Mouse (Mus musculus): ENCODE measurements at regions not wholly inside any gene's neighbourhood (a gene's known extent, or its start where the extent isn't known, plus 50 kb on each side); places are given as distances from the start of the nearest gene placed in this dataset.

DNA sequence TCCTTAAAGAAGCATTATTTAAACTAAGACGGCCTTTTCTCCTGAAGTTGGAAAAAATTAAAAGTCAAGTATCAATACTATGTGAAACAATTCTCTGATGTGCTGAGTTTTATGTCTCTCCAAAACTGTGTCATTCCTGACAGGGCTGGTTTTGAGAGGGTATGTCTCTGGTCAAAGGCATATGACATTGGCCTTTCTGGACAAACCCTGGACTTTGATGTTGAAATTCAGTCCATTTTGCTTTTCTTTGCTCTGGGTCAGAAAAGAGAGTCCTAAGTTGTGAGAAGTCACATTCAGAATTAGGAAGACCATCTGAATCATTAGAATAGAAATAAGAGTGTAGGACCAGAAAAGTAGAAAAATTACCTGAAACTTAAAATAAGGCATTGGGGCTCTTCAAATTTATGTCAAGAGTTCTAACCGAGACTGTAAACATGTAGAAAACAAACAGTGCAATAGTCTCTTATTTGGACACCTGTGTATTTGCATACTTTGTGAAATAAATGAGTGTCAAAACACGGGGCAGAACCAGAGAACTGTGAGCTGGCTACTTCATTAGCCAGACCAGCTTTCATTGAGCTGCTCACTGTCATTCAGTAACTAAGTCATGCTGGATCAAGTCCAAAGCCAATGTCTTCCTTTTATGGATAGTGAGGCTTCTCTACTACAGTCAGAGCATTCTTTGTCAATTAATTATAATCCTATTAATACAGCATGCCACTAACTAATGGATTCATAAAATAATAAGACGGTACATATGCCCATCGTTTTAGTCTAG is 209.3 kb upstream of the Adamts9 start:
- Histone ChIP-seq H3K79me2 (replicated peaks; ENCODE audit: control insufficient read depth, extremely low read depth, insufficient read depth, poor library complexity, severe bottlenecking) (no peaks in the 10 kb centered on the region), H3K4me3 (replicated peaks in 1 of 3; ENCODE audit: low read depth in 2 of 3, low read length in 2 of 3, poor library complexity in 1 of 3) (no peak overlapping the region), H3K27ac (ENCODE audit: insufficient read depth, low read depth) (no peak overlapping the region), H3K27me3 (replicated peaks) (no peaks in the 10 kb centered on the region), H3K4me2 (ENCODE audit: insufficient read depth, low read depth, poor library complexity, severe bottlenecking) (no peak overlapping the region), H3K9me3 (replicated peaks; ENCODE audit: low read length) (peaks cover 49% of the 10 kb centered on the region), H3K9ac (ENCODE audit: insufficient read depth, low read depth) (no peak overlapping the region), H3K36me3 (replicated peaks in 1 of 2; ENCODE audit: control insufficient read depth in 1 of 2, insufficient read depth in 1 of 2, low read length in 1 of 2) (no peaks in the 10 kb centered on the region), H3K4me1 (ENCODE audit: control insufficient read depth in 1 of 2, insufficient read depth in 2 of 2) (no peaks in the 10 kb centered on the region)
- TF ChIP-seq NELFE (IDR thresholded peaks at IDR 0.05; ENCODE audit: low read depth, low read length) (no peak), BHLHE40 (IDR thresholded peaks at IDR 0.05; ENCODE audit: low read depth, low read length) (no peak), SMC3 (IDR thresholded peaks at IDR 0.05; ENCODE audit: low read depth, low read length) (no peak), NRF1 (IDR thresholded peaks at IDR 0.05; ENCODE audit: low read depth, low read length) (no peak), TBP (conservative IDR thresholded peaks at IDR 0.05; ENCODE audit: low read depth, low read length) (no peak), HCFC1 (IDR thresholded peaks at IDR 0.05; ENCODE audit: low read depth, low read length) (no peak), MAFK (IDR thresholded peaks at IDR 0.05; ENCODE audit: insufficient replicate concordance, low read length) (no peak), CHD1 (IDR thresholded peaks at IDR 0.05; ENCODE audit: low read depth, low read length) (no peak), POLR2A (IDR thresholded peaks at IDR 0.05; ENCODE audit: low read depth, low read length) (no peak), E2F4 (IDR thresholded peaks at IDR 0.05; ENCODE audit: insufficient replicate concordance, low read depth, low read length) (no peak), CHD2 (IDR thresholded peaks at IDR 0.05; ENCODE audit: low read length) (no peak), USF1 (IDR thresholded peaks at IDR 0.05; ENCODE audit: low read depth, low read length) (no peak)
- dilution Hi-C loops (cut with MboI; ENCODE audit: extremely low pct_ligation_motif_present, extremely low pct_unique_long_range_greater_than_20kb, low sequenced_read_pairs) (no loop called here), in situ Hi-C loops (cut with MboI; ENCODE audit: low pct_ligation_motif_present, low pct_unique_long_range_greater_than_20kb, low sequenced_read_pairs) (no loop called here)
- DNase-seq (ENCODE audit: extremely low read depth), result no peak

DNA sequence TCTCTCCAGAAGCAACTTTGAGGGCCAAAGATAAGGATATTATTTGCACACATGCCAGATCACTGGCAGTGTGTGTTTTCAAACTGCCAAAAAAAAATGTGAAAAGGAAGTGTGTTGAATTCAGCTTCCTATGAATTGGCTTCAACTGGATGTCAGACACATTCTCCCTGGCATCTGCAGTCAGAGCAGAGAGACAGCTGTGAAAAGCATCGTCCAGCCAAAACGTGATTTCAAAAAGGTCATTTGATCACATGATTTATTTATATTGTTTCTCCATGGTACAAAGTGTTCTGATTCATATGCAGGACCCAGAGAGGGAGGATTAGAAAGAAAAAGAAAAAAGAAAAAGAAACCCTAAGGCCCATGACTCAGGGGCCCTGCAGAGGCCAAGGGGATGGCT is 207.2 kb upstream of the Adamts9 start:
- Histone ChIP-seq H3K4me1 (ENCODE audit: control insufficient read depth in 1 of 2, insufficient read depth in 2 of 2) (no peaks in the 10 kb centered on the region), H3K27ac (ENCODE audit: insufficient read depth, low read depth) (no peak overlapping the region), H3K4me2 (ENCODE audit: insufficient read depth, low read depth, poor library complexity, severe bottlenecking) (no peak overlapping the region), H3K4me3 (replicated peaks in 1 of 3; ENCODE audit: low read depth in 2 of 3, low read length in 2 of 3, poor library complexity in 1 of 3) (no peak overlapping the region), H3K9ac (ENCODE audit: insufficient read depth, low read depth) (no peak overlapping the region), H3K36me3 (replicated peaks in 1 of 2; ENCODE audit: control insufficient read depth in 1 of 2, insufficient read depth in 1 of 2, low read length in 1 of 2) (no peaks in the 10 kb centered on the region), H3K79me2 (replicated peaks; ENCODE audit: control insufficient read depth, extremely low read depth, insufficient read depth, poor library complexity, severe bottlenecking) (no peaks in the 10 kb centered on the region), H3K27me3 (replicated peaks) (no peaks in the 10 kb centered on the region), H3K9me3 (replicated peaks; ENCODE audit: low read length) (peaks cover 57% of the 10 kb centered on the region)
- dilution Hi-C loops (cut with MboI; ENCODE audit: extremely low pct_ligation_motif_present, extremely low pct_unique_long_range_greater_than_20kb, low sequenced_read_pairs) (no loop called here), in situ Hi-C loops (cut with MboI; ENCODE audit: low pct_ligation_motif_present, low pct_unique_long_range_greater_than_20kb, low sequenced_read_pairs) (no loop called here)
- TF ChIP-seq IRF4 (IDR thresholded peaks at IDR 0.05; ENCODE audit: low read depth, low read length) (no peak), ELF1 (IDR thresholded peaks at IDR 0.05; ENCODE audit: low read depth, low read length) (no peak), POLR2A (IDR thresholded peaks at IDR 0.05; ENCODE audit: low read depth, low read length) (no peak), ETS1 (conservative IDR thresholded peaks at IDR 0.05; ENCODE audit: low read depth, low read length) (no peak), ZNF384 (IDR thresholded peaks at IDR 0.05; ENCODE audit: low read depth, low read length) (no peak), SIN3A (IDR thresholded peaks at IDR 0.05; ENCODE audit: low read length) (no peak), ZMIZ1 (IDR thresholded peaks at IDR 0.05; ENCODE audit: low read depth, low read length) (no peak), SMC3 (IDR thresholded peaks at IDR 0.05; ENCODE audit: low read depth, low read length) (no peak), POLR2AphosphoS2 (IDR thresholded peaks at IDR 0.05; ENCODE audit: low read depth, low read length) (no peak), RCOR1 (conservative IDR thresholded peaks at IDR 0.05; ENCODE audit: low read depth, low read length) (no peak), JUND (conservative IDR thresholded peaks at IDR 0.05; ENCODE audit: low read depth, low read length) (no peak), USF2 (conservative IDR thresholded peaks at IDR 0.05; ENCODE audit: low read depth, low read length) (no peak), ZKSCAN1 (IDR thresholded peaks at IDR 0.05; ENCODE audit: borderline replicate concordance, low read depth, low read length) (no peak), NELFE (IDR thresholded peaks at IDR 0.05; ENCODE audit: low read depth, low read length) (no peak)
- no peak for DNase-seq (ENCODE audit: extremely low read depth)
